Mouse (Mus musculus) kidney, adult 2 months (tissue): ENCODE data around the gene Parp14. TPM values are rescaled to one million over a fixed set of nuclear protein-coding genes. Genes with fewer than 3 reads are reported as not detected.
"Not testable (repeated sequence)": the region's sequence is repeated elsewhere in the genome, so short reads cannot be mapped to it uniquely, and the experiment has no call there.

Experiments used
- DNase-seq: peaks from one replicate; pipeline ENCODE4 v3.0.0; 2021
- H3K27ac ChIP-seq: fragments of 200-500 bp; 2 replicates; pipeline ENCODE4 v1.5.1; 2012; ENCODE audit warnings: low read depth, low read length, control low read depth, inconsistent platforms; ENCODE audit not compliant: insufficient read depth
- H3K27me3 ChIP-seq: fragments of 200-500 bp; replicated peaks from 2 replicates; pipeline ENCODE4 v1.6.1; 2012; ENCODE audit warnings: mild to moderate bottlenecking, moderate library complexity, low read length, inconsistent platforms; ENCODE audit not compliant: control insufficient read depth, insufficient read depth
- H3K36me3 ChIP-seq: fragments of 200-500 bp; 2 replicates; pipeline ENCODE4 v1.6.1; 2012; ENCODE audit warnings: mild to moderate bottlenecking, moderate library complexity, low read length, inconsistent platforms; ENCODE audit not compliant: control insufficient read depth, insufficient read depth
- H3K4me1 ChIP-seq: fragments of 200-500 bp; 2 replicates; pipeline ENCODE4 v1.6.1; 2011; ENCODE audit warnings: low read length; ENCODE audit not compliant: control insufficient read depth, insufficient read depth
- H3K4me3 ChIP-seq: fragments of 200-500 bp; 2 replicates; pipeline ENCODE4 v1.5.1; 2011; ENCODE audit warnings: mild to moderate bottlenecking, low read depth, low read length, control low read depth; ENCODE audit not compliant: insufficient read depth
- CTCF ChIP-seq: fragments of 200-500 bp; conservative IDR thresholded peaks from 2 replicates; pipeline ENCODE4 v1.5.1; 2011; ENCODE audit warnings: low read depth, mild to moderate bottlenecking, control low read depth, low read length, moderate library complexity, mixed read lengths; ENCODE audit not compliant: insufficient read depth, insufficient read length
- POLR2A ChIP-seq: fragments of 200-500 bp; IDR thresholded peaks from one replicate; pipeline ENCODE4 v1.6.1; 2011; ENCODE audit warnings: low read depth, low read length, control low read depth
- WGBS: fragments of 180-500 bp; shearing (Covaris S2); methylation state at CpG from one replicate; pipeline ENCODE4 v1.1.7; 2018; 5-methylcytosine and 5-hydroxymethylcytosine counted together
- polyA plus RNA-seq: library from polyadenylated mRNA; depleted of rRNA; stranded (reverse); fragments of >200 nt; gene quantifications from 2 replicates; pipeline ENCODE4 v1.2.3, GENCODE M21; 2012

Parp14 gene
- polyA plus RNA-seq, 1 experiment: 5.3 TPM

- peak; percentile 84 for DNase-seq
- TF ChIP-seq CTCF (no peak), POLR2A (no peak)
- WGBS: 35% methylated on average over 7 of the region's 7 CpGs
- Histone ChIP-seq H3K27me3 (no peaks in the 10 kb centered on the region), H3K4me1 (peaks cover 6% of the 10 kb centered on the region; the same call in 1 of the 2 replicates), H3K27ac (no peak overlapping the region), H3K4me3 (no peak overlapping the region), H3K36me3 (no peaks in the 10 kb centered on the region)
These were observed 35.5 kb upstream of the Parp14 start for GRCm38 (mm10) chr16:35906887-35907286.

- WGBS: 51% methylated on average over 6 of the region's 6 CpGs
These were observed 34.6 kb upstream of the Parp14 start for GRCm38 (mm10) chr16:35905819-35906485.

DNA sequence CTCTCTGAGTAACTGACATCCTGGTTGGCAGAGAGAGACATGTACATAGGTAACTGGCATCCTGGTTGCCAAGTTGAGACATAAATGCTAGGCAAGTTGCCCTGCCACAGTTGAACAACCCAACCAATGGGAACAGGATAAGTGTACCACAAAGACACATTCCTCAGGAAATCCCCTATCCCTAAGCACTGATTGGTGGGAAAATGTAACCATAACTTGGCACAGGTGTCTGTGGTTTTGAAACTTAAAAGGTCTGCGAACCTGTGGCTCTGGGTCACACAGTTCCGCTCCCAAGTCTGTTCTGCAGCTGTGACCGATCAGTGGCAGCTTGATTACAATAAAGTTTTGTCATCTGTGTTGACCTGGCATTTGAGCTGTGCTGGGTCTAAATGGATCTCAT is 34.0 kb upstream of the Parp14 start:
- DNase-seq: no peak
- no peak overlapping the region for H3K27ac ChIP-seq
- H3K4me3 ChIP-seq: no peak overlapping the region
- no peaks in the 10 kb centered on the region for H3K27me3 ChIP-seq
- WGBS: 81% methylated on average over 3 of the region's 3 CpGs
- H3K36me3 ChIP-seq: no peaks in the 10 kb centered on the region
- no peak for TF ChIP-seq POLR2A
- TF ChIP-seq CTCF: no peak
- peaks cover 6% of the 10 kb centered on the region; the same call in 1 of the 2 replicates for H3K4me1 ChIP-seq

More at GRCm38 (mm10) chr16:35905819-35906485, 34.6 kb upstream of the Parp14 start:
- Histone ChIP-seq H3K27me3 (no peaks in the 10 kb centered on the region), H3K27ac (no peak overlapping the region), H3K36me3 (no peaks in the 10 kb centered on the region), H3K4me3 (no peak overlapping the region), H3K4me1 (peaks cover 6% of the 10 kb centered on the region; the same call in 1 of the 2 replicates)
- DNase-seq: peak; percentile 47
- TF ChIP-seq POLR2A: no peak
- no peak for TF ChIP-seq CTCF

DNA sequence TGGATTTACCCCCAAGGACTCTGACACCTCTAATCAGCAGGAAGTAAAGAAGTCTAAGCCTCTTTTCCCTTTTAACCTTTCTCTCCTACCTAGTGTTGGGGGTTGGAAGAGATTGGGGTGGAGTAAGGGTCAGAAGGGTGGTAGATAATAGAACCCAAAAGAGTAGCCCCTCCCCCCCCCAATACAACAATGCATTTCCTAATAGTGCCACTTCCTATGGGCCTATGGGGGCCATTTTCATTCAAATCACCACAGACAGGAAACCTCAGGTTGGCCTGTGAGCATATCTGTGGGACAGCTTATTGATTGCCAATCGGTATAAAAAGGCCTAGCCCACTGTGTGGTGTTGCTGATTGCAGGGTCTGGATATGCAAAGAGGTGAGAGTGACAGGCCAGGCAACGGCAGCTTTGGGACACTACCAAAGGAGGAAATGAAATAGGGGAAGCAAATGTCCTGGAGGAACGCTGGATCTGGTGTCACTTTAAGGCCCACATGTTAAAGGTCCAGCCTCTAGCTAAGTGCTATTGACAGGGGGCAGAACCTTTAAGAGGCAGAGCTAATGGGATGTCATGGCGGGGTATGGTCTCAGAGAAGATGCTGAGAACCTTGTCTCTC is 32.9 kb upstream of the Parp14 start:
- Histone ChIP-seq H3K4me3 (no peak overlapping the region), H3K4me1 (peaks cover 6% of the 10 kb centered on the region; the same call in 1 of the 2 replicates), H3K27me3 (no peaks in the 10 kb centered on the region), H3K36me3 (no peaks in the 10 kb centered on the region), H3K27ac (no peak overlapping the region)
- DNase-seq: no peak
- no peak for TF ChIP-seq CTCF
- TF ChIP-seq POLR2A: no peak
- 79% methylated on average over 4 of the region's 4 CpGs for WGBS

GRCm38 (mm10) chr16:35903014-35903640 is 31.8 kb upstream of the Parp14 start:
- no peaks in the 10 kb centered on the region for H3K36me3 ChIP-seq
- H3K4me1 ChIP-seq: peaks cover 6% of the 10 kb centered on the region; the same call in 1 of the 2 replicates
- H3K4me3 ChIP-seq: no peak overlapping the region
- 90% methylated on average over 6 of the region's 6 CpGs for WGBS
- DNase-seq: no peak
- TF ChIP-seq CTCF (no peak), POLR2A (no peak)
- H3K27ac ChIP-seq: no peak overlapping the region
- no peaks in the 10 kb centered on the region for H3K27me3 ChIP-seq

DNA sequence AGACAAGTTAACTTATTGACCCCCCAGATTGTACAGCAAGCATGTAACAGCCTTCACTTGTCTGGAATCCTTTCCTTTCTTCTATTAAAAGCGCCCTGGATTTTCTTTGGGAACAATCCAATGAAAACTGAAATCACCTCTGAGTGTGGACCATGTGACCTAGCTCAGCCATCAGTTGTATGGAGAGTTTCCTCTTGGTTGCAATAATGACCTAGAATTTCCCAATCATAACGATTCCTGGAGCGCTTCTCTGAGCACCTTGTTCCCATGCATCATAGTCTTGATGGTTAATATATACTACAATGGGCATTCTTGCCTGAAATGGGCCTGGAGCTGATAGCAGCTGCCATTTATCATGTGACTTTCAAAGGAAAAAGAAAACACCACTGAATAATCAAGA is 29.2 kb upstream of the Parp14 start:
- H3K27me3 ChIP-seq: no peaks in the 10 kb centered on the region
- 69% methylated on average over 3 of the region's 3 CpGs for WGBS
- TF ChIP-seq CTCF (no peak), POLR2A (no peak)
- H3K4me1 ChIP-seq: no peaks in the 10 kb centered on the region
- no peak for DNase-seq
- H3K4me3 ChIP-seq: no peak overlapping the region
- H3K36me3 ChIP-seq: no peaks in the 10 kb centered on the region
- H3K27ac ChIP-seq: no peak overlapping the region

GRCm38 (mm10) chr16:35894997-35895396 is 23.7 kb upstream of the Parp14 start:
- H3K4me1 ChIP-seq: no peaks in the 10 kb centered on the region
- H3K27ac ChIP-seq: no peak overlapping the region
- WGBS: 42% methylated on average over 6 of the region's 6 CpGs
- no peaks in the 10 kb centered on the region for H3K36me3 ChIP-seq
- no peak for DNase-seq
- no peak for TF ChIP-seq POLR2A
- TF ChIP-seq CTCF: no peak
- no peak overlapping the region for H3K4me3 ChIP-seq
- H3K27me3 ChIP-seq: no peaks in the 10 kb centered on the region

DNA sequence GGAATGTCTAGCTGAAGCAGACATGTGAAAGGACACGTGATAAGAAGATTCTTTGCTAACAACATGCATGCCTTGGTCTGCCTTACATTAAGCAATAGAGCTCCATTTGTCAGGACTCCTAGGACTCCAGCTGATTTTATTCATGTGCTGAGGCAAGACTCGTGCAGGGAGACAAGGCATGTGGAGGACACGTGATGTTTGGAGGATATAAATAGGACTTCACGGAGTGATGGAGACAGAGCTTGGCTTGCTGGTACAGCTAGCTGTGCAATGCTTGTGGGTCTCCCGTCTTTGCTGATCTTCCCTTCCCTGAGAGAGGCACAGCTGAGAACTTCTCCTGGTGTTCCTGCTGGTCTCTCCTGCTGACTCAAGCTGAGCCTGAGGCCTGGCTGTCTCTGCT is 20.3 kb upstream of the Parp14 start:
- not testable (repeated sequence) for DNase-seq, H3K27ac ChIP-seq, H3K27me3 ChIP-seq, H3K36me3 ChIP-seq, H3K4me1 ChIP-seq, H3K4me3 ChIP-seq
- whole genome bisulfite sequencing: 70% methylated on average over 5 of the region's 5 CpGs
